Mouse (Mus musculus): ENCODE measurements at regions not wholly inside any gene's neighbourhood (a gene's known extent, or its start where the extent isn't known, plus 50 kb on each side); places are given as distances from the start of the nearest gene placed in this dataset.
"Not testable (repeated sequence)": the region's sequence is repeated elsewhere in the genome, so short reads cannot be mapped to it uniquely, and the experiment has no call there.

- H3K27me3 ChIP-seq (ENCODE audit: control insufficient read depth, insufficient read depth, low read length); H3K27ac ChIP-seq (replicated peaks; ENCODE audit: low read depth, low read length); DNase-seq; H3K9ac ChIP-seq (replicated peaks; ENCODE audit: low read length); H3K4me1 ChIP-seq (ENCODE audit: control insufficient read depth, insufficient read depth, low read length); H3K4me3 ChIP-seq (replicated peaks; ENCODE audit: low read depth, low read length); H3K4me2 ChIP-seq (ENCODE audit: low read length); H3K36me3 ChIP-seq (ENCODE audit: control insufficient read depth, insufficient read depth, low read length); ATAC-seq (ENCODE audit: low FRiP score, low TSS enrichment); H3K9me3 ChIP-seq (ENCODE audit: control insufficient read depth, low read length): not testable (repeated sequence)
- 82% methylated on average over 5 of the region's 5 CpGs for WGBS
Measured at GRCm38 (mm10) chr14:19217916-19218315, 200.8 kb downstream of the Gm21738 start.

- Histone ChIP-seq H3K27ac (replicated peaks; ENCODE audit: low read depth, low read length) (no peak overlapping the region), H3K9ac (replicated peaks; ENCODE audit: low read length) (no peak overlapping the region), H3K4me1 (ENCODE audit: control insufficient read depth, insufficient read depth, low read length) (no peaks in the 10 kb centered on the region), H3K36me3 (ENCODE audit: control insufficient read depth, insufficient read depth, low read length) (no peaks in the 10 kb centered on the region), H3K9me3 (ENCODE audit: control insufficient read depth, low read length) (peaks cover 8% of the 10 kb centered on the region; the same call in 1 of the 2 replicates), H3K4me3 (replicated peaks; ENCODE audit: low read depth, low read length) (no peak overlapping the region), H3K4me2 (ENCODE audit: low read length) (no peak overlapping the region), H3K27me3 (ENCODE audit: control insufficient read depth, insufficient read depth, low read length) (no peaks in the 10 kb centered on the region)
- DNase-seq (no peak), ATAC-seq (ENCODE audit: low FRiP score, low TSS enrichment) (no peak)
- 89% methylated on average over 4 of the region's 4 CpGs for WGBS
Measured at GRCm38 (mm10) chr14:19208507-19208906, 210.2 kb downstream of the Gm21738 start.

DNA sequence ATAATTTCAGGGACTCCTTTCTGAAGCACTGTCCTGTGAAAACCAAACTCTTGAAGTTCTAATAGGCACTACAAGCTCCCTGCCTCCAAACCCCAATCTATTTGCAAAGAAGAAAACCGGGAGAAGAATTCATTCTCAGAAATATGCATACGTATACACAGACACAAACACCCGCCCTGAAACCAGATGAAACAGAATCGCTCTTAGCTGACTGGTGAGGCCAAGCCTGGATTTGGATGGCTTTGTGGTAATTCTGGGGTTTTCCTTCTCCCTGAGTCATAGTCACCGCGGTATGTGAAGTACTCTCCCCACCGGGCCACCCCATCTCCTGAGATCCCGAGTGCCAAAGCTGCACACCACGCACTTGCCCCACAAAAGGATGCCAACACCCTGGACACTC is 238.5 kb downstream of the Gm21738 start:
- DNase-seq, result not testable (repeated sequence)

DNA sequence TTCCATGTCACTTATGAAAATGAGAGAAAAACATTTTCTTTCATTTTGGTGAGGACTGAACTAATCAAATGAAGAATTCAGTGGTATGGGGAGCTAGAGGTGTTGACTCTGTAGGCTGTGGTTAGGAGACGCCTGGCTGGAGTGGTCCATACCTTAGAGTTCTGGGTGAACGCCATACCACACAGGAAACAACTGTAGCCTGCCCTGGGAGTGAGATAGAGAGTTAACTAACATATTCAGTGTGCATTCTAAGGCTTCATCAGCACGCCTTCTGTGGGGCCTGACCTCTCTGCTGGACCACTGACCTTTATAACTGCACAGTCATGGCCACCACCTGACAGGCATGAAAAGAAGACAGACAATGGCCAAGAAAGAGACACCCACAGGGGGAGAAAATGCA is 240.7 kb downstream of the Gm21738 start:
- not testable (repeated sequence) for DNase-seq; H3K4me2 ChIP-seq (ENCODE audit: low read length); H3K27me3 ChIP-seq (ENCODE audit: control insufficient read depth, insufficient read depth, low read length); H3K4me1 ChIP-seq (ENCODE audit: control insufficient read depth, insufficient read depth, low read length); H3K27ac ChIP-seq (replicated peaks; ENCODE audit: low read depth, low read length); ATAC-seq (ENCODE audit: low FRiP score, low TSS enrichment); H3K9ac ChIP-seq (replicated peaks; ENCODE audit: low read length); H3K9me3 ChIP-seq (ENCODE audit: control insufficient read depth, low read length); H3K36me3 ChIP-seq (ENCODE audit: control insufficient read depth, insufficient read depth, low read length); H3K4me3 ChIP-seq (replicated peaks; ENCODE audit: low read depth, low read length)
- 62% methylated on average over 3 of the region's 3 CpGs for WGBS

More for the DNA sequence above, 238.5 kb downstream of the Gm21738 start:
- WGBS, result 79% methylated on average over 9 of the region's 9 CpGs
- not testable (repeated sequence) for H3K9ac ChIP-seq (replicated peaks; ENCODE audit: low read length); H3K4me1 ChIP-seq (ENCODE audit: control insufficient read depth, insufficient read depth, low read length); H3K36me3 ChIP-seq (ENCODE audit: control insufficient read depth, insufficient read depth, low read length); H3K4me3 ChIP-seq (replicated peaks; ENCODE audit: low read depth, low read length); H3K27ac ChIP-seq (replicated peaks; ENCODE audit: low read depth, low read length); H3K4me2 ChIP-seq (ENCODE audit: low read length); ATAC-seq (ENCODE audit: low FRiP score, low TSS enrichment); H3K9me3 ChIP-seq (ENCODE audit: control insufficient read depth, low read length); H3K27me3 ChIP-seq (ENCODE audit: control insufficient read depth, insufficient read depth, low read length)

DNA sequence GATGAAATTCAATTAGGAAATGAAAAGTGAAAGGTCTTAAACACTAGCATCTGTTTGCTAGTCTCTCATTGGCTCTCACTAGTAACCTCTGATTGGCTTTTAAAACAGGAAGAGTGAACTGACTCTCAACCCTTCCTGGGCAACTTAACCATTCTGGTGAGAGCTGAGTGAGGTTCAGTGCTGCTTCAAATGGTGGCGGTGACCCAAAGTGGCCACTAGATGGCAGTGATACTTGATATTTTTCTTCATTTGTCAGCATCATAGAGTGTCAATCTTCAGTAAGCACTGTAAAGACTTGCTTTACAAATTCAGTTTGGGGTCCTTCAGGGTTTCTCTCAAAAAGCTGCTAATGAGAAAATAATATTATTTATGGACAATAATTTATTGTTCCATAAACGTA is 243.4 kb downstream of the Gm21738 start:
- no peak for ATAC-seq (ENCODE audit: low FRiP score, low TSS enrichment)

DNA sequence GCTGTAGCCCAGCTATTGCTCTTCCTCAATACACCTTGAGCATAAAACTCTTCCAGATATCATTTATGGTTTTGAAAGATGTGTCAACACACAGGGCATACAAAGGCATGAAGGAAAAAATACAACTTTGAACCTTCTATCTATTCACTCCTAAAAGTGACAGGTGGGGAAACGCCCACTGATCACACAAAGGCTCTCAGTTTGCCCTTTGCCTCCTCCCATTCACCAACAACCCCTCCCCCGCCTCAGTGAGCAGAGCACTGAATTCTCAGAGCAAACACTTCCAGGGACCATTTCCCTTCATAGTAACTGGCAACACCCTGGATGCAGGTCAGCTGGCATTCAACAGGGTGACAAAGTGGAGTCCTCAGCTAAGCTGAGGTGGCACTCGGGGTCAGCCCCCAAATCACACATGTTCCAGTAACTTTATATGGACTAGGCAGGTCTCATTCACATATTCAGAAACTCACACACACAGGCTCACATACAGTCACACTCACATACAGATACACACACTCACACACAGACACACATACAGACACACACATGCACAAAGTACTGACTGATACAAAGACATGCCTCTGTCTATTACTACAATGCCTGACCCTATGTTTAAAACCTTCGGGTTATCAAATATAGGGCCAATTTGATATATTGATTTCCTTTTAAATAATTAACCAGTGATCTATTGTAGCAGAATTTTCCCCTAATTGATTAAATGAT is 248.3 kb downstream of the Gm21738 start:
- not testable (repeated sequence) for H3K4me1 ChIP-seq (ENCODE audit: control insufficient read depth, insufficient read depth, low read length); H3K4me3 ChIP-seq (replicated peaks; ENCODE audit: low read depth, low read length); ATAC-seq (ENCODE audit: low FRiP score, low TSS enrichment); H3K36me3 ChIP-seq (ENCODE audit: control insufficient read depth, insufficient read depth, low read length); H3K27me3 ChIP-seq (ENCODE audit: control insufficient read depth, insufficient read depth, low read length); H3K9me3 ChIP-seq (ENCODE audit: control insufficient read depth, low read length); DNase-seq; H3K9ac ChIP-seq (replicated peaks; ENCODE audit: low read length); H3K4me2 ChIP-seq (ENCODE audit: low read length); H3K27ac ChIP-seq (replicated peaks; ENCODE audit: low read depth, low read length)
- 65% methylated on average over 4 of the region's 4 CpGs for WGBS

More for the DNA sequence above, 243.4 kb downstream of the Gm21738 start:
- 12% methylated on average over 2 of the region's 2 CpGs for WGBS
- Histone ChIP-seq H3K9ac (replicated peaks; ENCODE audit: low read length) (no peak overlapping the region), H3K9me3 (ENCODE audit: control insufficient read depth, low read length) (no peaks in the 10 kb centered on the region), H3K27me3 (ENCODE audit: control insufficient read depth, insufficient read depth, low read length) (no peaks in the 10 kb centered on the region), H3K4me3 (replicated peaks; ENCODE audit: low read depth, low read length) (no peak overlapping the region), H3K4me1 (ENCODE audit: control insufficient read depth, insufficient read depth, low read length) (no peaks in the 10 kb centered on the region), H3K4me2 (ENCODE audit: low read length) (no peak overlapping the region), H3K36me3 (ENCODE audit: control insufficient read depth, insufficient read depth, low read length) (no peaks in the 10 kb centered on the region), H3K27ac (replicated peaks; ENCODE audit: low read depth, low read length) (no peak overlapping the region)
- peak; percentile 41 for DNase-seq

DNA sequence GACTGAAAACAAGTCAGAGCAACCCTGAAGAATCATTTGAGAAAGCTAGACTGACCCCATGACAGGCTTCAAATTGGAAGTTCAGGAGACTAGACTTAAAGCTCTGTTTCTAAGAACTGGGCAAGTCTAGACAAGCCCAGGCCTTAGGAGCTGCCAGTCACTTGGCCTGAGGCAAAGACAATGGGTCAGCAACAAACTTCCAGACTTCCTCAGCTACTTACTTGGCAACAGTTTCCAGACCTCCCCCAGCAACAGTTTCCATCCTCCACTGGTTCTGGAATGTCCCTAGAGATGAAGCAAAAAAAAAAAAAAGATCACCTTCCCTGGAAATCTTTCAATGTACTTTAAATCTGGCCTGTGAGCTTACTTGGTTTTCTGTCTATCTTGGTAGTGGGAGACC is 251.9 kb downstream of the Gm21738 start:
- no peak overlapping the region for H3K4me2 ChIP-seq (ENCODE audit: low read length)
- H3K9ac ChIP-seq (replicated peaks; ENCODE audit: low read length), result no peak overlapping the region
- ATAC-seq (ENCODE audit: low FRiP score, low TSS enrichment), result no peak

GRCm38 (mm10) chr14:19139875-19140274 is 245.8 kb upstream of the Ube2e2 start:
- H3K27ac ChIP-seq (replicated peaks; ENCODE audit: low read depth, low read length); H3K4me1 ChIP-seq (ENCODE audit: control insufficient read depth, insufficient read depth, low read length); H3K9ac ChIP-seq (replicated peaks; ENCODE audit: low read length); H3K36me3 ChIP-seq (ENCODE audit: control insufficient read depth, insufficient read depth, low read length); ATAC-seq (ENCODE audit: low FRiP score, low TSS enrichment); H3K4me3 ChIP-seq (replicated peaks; ENCODE audit: low read depth, low read length); H3K9me3 ChIP-seq (ENCODE audit: control insufficient read depth, low read length); H3K27me3 ChIP-seq (ENCODE audit: control insufficient read depth, insufficient read depth, low read length); H3K4me2 ChIP-seq (ENCODE audit: low read length); DNase-seq: not testable (repeated sequence)
- 80% methylated on average over 6 of the region's 6 CpGs for WGBS

More for the DNA sequence above, 251.9 kb downstream of the Gm21738 start:
- H3K36me3 ChIP-seq (ENCODE audit: control insufficient read depth, insufficient read depth, low read length), result no peaks in the 10 kb centered on the region
- no peaks in the 10 kb centered on the region for H3K9me3 ChIP-seq (ENCODE audit: control insufficient read depth, low read length)
- DNase-seq, result no peak
- H3K27ac ChIP-seq (replicated peaks; ENCODE audit: low read depth, low read length), result no peak overlapping the region
- no peaks in the 10 kb centered on the region for H3K4me1 ChIP-seq (ENCODE audit: control insufficient read depth, insufficient read depth, low read length)
- H3K4me3 ChIP-seq (replicated peaks; ENCODE audit: low read depth, low read length), result no peak overlapping the region
- H3K27me3 ChIP-seq (ENCODE audit: control insufficient read depth, insufficient read depth, low read length), result no peaks in the 10 kb centered on the region

- 67% methylated on average over 1 of the region's 1 CpGs for WGBS
- no peak for ATAC-seq (ENCODE audit: low FRiP score, low TSS enrichment)
Measured at GRCm38 (mm10) chr14:19131532-19131931, 237.5 kb upstream of the Ube2e2 start.

More at GRCm38 (mm10) chr14:19131532-19131931, 237.5 kb upstream of the Ube2e2 start:
- Histone ChIP-seq H3K9me3 (ENCODE audit: control insufficient read depth, low read length) (no peaks in the 10 kb centered on the region; the same call in 1 of the 2 replicates), H3K36me3 (ENCODE audit: control insufficient read depth, insufficient read depth, low read length) (no peaks in the 10 kb centered on the region), H3K4me1 (ENCODE audit: control insufficient read depth, insufficient read depth, low read length) (no peaks in the 10 kb centered on the region), H3K27ac (replicated peaks; ENCODE audit: low read depth, low read length) (no peak overlapping the region), H3K4me3 (replicated peaks; ENCODE audit: low read depth, low read length) (no peak overlapping the region), H3K4me2 (ENCODE audit: low read length) (no peak overlapping the region), H3K9ac (replicated peaks; ENCODE audit: low read length) (no peak overlapping the region), H3K27me3 (ENCODE audit: control insufficient read depth, insufficient read depth, low read length) (no peaks in the 10 kb centered on the region)
- DNase-seq, result no peak

All from midbrain, embryonic 14.5 days (tissue).